Mouse (Mus musculus) Muller cell, postnatal 12 days (primary cell): ENCODE data around the gene Abca8b.
"Not testable (repeated sequence)": the region's sequence is repeated elsewhere in the genome, so short reads cannot be mapped to it uniquely, and the experiment has no call there.

Experiments used
- DNase-seq: peaks from one replicate; pipeline ENCODE4 v3.0.0-alpha.2; 2015; ENCODE audit errors: inconsistent ontology term

The Abca8b gene

DNA sequence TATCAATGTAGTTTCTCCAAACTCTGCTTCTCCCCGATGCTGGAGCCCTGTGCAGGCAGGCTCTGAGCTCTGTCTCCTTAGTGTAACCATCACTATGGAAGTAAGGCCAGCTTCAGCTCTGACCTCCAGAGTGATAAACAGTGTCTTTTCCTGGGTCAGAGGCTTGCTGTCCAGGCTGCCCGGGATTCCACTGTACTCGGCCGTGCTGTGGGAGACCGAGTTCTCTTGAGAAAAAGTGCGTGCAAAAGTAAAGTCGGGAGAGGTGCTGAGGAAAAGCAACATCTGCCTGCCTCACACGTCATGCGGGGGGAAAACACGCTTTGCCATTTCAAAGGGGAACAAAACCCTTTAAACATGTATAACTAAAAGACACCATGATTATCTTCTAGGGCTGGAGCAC is 79.0 kb downstream of the Abca8b start:
- DNase-seq, result no peak

DNA sequence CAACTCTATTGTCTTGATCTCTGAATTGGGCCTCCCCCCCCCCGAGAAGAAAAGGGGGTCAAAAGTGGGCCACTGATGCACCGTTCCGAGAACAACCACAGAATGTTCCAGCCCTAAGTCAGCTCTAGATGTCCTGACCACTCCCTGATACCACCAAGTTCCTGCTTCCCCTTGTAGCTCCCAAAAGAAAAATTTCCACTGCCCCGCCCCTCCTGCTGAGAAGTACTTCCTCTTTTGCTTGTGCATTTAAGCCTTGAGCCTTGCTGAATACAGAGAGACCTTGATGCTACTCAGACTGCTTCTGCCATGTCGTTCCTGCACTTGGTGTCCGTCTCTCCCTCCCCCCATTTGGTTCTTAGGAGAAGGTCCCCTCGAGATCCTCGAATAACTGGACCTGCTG is 82.5 kb downstream of the Abca8b start:
- DNase-seq, result not testable (repeated sequence)

DNA sequence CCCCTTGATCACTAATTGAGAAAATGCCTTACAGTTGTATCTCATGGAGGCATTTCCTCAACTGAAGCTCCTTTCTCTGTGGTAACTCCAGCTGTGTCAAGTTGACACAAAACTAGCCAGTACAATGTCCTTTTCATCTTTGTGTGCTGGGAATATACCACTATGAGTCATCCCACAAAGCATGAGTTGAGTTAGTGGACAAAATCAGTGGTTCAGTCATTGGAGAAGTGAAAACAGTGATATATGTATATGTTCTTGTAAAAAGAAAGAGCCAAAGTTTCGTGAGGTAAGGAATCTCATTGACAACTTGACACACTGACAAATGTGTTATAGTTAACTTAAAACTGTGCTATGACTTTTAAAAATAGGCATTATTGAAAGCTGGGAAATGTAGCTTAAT is 83.5 kb downstream of the Abca8b start:
- not testable (repeated sequence) for DNase-seq

DNA sequence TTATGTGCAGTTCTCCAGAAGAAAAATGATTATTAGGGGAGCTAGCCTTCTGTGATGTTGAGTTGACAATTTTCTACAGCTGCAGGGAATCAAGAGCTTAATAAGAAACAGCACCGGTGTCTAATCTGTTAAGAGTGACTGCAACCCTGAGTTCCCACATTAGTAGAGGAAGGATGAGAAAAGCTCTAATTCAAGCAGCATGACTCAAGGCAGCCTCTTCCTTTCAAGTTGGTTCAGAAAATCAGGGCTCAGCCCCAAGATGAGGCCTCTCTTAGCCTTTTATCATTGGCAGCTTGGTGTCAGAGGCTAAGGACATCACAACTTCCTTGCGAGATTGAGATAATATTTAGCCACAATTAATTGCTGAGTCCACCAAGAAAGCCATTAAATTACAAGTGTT is 85.8 kb downstream of the Abca8b start:
- no peak for DNase-seq

DNA sequence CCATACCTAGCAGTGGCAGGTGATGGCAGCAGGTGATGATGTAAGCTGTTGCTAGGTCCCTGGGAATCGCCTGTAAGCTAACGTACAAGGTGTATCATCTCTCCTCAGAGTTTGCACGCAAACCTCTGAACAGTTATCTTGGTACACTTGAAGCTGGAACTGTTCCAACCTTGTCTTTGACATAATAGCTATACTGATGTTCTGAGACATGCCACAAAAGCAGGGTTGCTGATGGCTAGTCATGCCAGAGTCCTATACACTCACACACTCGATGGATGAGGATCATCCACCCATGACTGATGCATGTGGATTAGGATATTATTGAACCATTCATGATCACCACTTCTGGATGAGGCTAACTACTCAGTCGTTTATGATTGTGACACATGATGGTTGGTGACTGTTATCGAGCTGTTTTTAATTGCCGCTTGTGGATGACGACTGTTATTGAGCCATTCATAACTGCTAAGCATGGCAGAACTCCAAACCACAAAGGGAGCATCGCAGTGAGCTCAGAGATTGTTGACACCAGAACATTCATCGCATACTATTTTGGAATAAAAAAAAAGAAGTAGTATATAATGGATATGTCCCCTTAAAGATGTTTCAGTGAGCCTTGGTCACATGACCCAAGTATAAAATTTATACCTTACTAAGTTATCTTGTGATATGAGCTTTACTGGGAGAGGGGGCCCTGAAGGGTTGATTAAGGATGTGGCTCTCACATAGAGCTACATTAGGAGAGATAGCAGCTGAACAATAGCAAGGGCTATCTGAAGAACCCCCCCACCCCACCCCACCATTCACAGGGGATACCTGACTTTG is 87.2 kb downstream of the Abca8b start:
- DNase-seq, result peak; percentile 89

DNA sequence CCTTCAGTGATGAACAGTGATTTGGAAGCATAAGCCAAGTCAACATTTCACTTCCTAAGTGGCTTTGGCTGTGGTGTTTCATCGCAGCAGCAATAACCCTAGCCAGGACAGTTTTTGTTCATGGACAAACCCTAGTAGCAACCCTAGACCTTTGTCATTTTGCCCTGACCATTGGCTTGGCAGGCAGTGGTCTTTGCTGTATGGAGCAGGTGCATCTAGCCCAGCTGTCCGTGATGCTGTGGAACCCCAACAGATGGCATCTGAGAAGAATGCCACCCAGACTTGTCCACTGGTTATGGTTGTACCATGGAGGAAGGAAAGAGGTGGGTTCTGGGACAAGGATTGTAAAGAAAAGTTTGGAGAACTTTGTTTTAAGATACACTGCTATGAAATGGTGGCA is 88.1 kb downstream of the Abca8b start:
- DNase-seq, result no peak

DNA sequence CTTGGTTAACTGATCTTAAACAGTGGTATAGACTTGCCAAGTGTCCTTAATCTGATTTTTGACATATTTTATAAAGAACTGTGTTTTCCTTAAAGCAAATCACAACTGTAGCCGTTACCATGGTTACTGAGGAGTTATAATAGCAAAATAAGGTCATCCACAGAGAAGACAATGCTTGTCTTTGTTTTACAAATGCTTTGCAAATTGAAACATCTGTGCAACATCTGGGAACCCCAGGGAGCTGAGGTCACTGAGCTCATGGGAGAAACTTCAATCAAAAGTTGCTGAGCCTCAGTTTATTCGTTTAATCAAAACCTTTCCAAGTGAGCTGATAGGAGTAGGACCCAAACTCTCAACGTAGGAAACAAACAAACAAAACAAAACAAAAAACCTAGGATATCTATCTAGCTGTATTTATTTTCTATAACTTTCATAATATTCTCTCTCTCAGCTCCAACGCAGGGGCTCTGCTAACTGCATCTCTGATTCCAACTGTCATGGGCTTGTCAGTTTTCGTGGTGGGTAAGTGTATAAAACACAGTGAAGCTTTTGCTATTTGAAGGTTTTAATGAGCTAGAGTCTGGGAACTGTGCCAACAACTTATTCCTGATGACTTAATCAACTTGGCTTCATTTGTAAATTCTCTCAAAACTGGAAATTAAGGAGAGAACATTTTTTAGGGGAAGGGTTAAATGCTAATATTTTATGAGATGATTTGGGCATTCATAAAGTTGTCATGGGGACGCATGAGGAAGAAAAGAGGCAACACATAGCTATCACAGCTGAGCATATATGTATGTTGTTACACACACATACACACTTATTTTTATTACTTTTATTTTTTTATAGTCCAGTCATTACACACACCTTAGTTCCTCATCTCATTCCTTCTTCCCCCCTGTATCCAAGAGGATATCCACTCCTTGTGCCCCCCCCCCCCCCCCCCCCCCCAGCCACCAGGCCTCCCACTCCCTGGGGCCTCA is 92.7 kb downstream of the Abca8b start:
- DNase-seq, result peak; percentile 92

DNA sequence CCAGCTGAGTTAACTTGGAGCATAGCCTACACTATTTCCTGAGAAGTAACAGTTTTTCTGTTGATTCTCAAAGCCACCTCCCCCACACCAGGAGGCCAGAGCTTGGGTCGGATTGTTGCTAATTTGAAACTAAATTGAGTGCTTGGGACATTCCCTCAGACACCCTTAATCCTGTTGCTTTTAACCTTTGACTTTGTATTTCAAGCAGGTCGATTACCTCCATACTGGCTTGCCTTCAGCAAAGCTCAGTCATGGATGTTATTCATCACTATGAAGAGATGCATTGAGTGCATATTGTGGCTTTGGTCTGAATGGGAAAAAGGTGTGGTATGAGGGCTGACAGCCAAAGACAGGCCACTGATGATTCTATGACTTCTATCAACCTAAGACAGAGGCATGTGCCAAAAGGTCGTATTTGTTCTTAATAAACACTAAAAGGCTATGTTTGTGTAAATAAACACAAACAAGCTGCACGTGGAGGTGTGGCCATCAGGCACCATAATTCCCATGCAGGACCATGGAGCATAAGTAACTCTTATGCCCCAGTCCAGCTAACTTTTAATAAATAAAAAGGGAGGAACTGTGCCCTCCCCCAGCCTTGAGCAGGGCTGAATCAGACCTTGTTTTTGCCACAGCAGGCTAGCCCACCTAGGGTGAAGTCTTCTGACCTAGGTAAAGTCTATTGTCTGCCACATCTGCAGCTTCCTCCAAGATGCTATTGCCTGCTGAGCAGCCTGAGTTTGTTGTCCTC is 95.0 kb downstream of the Abca8b start:
- DNase-seq, result peak; percentile 22

DNA sequence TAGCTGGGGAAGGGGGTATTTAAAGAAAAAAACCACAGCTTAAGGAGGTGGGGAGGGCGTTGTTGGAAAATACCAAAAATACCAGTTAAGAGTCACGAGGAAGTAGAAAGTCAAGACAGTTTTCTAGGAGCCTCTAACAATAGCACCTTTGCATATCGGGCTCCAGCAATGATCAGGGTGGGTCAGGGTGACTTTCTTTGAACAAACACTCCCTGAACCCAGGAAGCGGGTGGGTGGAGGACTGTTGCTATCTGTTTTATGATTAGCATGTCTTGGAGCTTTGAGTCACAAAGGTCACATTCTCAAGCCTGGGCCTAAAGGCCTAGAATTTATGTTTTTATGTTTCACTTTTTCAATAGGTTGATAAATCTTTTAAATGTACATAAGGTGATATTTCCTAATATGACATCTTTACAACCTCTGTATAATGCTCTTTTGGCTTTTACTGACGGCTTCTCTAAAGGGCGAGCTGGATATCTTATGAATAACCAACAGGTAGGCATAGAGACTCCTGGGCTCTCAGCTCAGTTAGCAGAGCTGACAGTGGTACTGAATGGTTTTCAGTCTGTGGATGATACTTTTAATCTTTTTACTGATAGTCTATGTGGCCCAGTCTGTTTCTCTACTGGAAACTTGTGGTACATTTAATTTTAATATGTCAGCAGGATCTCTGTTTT is 96.7 kb downstream of the Abca8b start:
- DNase-seq, result no peak

DNA sequence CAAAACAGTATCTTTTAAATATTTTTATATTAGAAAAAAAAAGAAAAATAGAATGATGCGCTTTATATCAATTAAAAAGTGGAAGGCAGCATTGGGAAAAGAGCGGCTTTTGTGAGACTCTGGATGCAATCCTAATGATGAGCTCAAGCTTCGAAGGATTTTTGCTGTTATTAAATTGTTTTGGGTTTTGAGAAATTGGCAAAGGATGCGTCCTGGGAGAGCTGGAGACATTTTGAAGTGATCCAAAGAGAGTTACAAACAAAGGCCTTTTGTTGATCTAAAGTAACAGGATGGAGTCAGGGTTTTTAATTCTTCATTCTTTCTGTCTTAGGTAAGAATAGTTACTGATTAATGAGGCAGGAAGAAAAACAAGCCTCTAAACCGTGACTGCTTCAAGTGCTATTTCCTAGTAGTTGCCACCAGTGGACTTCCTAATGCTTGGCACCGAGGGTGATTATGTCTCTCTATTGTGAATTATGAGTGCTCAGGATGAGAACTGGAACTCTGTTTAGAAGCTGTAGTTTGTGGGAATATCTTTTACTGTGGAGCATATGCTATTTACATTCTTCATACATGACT is 99.6 kb downstream of the Abca8b start:
- DNase-seq, result peak; percentile 91

DNA sequence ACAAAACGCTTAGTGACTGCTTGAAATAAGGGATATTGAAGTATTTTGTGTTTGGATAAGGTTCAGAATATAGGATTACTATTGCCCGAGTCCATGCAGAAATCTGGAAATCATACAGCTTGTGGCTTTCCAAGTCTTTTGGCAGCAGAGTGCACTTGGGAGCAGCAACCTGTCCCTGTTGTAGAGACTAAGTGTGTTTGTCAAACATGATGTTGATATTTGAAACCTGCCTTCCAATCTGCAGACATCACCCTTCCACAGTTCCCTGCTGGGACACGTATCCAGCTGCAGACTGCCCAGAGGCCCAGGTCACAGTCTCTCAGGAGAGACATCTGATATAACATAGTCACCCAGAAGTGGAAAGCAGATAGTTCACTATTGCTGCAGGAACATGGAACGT is 100.1 kb downstream of the Abca8b start:
- no peak for DNase-seq

DNA sequence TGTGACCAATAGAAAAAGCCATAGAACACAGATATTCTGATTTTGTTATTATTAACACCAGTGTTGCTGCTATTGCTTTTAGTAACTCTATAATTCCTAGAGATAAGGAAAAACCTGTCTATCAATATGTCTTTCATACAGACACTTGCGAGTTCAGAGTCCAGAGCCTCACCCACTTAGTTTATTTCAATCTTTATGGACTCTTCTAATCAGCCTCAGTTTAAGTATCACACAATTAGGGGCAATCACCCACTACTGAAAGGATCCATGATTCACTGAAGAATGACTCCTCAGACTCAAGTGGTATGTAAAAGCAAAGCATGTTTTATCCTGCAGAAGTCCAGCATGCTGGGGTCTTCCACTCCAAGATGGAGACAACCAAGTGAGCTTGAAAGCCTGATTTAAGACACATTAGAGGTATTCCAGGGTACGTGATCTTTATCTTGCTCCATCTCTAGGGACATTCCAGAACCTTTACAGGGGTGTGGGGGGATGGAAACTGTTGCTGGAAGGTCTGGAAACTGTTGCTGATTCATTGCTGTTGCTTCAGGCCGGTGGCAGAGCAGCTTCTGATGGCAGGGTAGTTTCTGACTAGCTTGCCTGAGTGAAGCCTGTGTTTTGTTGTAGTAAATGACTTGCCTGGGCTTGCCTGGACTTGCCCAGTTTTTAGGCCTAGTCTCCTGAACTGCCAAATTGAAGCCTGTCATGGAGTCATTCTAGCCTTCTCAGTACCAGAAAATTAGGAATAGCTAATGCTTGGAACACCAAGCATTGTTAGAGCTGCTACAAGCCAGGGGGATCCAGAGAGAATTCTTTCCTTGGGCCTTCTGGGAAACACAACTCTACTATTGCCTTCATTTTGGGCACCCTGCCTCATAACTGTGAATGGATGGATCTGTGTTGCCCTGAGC is 101.5 kb downstream of the Abca8b start:
- no peak for DNase-seq

DNA sequence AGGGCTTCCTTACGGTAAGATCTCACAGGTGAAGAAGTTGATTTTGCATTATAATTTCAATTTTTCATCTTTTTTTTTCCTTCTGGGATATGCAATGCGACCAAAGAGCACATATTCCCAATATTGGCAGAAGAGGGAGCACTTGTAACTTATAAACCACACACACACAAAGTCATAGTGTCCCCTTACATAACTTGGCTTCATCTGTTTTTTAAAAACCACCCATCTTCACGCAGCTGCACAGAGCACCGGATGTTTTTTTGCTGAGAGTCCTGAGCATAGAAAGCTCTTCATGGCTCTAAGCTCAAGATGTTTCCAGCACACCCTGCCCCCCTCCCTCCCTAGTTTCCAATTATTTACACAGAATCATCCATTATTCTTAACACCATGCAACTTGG is 103.7 kb downstream of the Abca8b start:
- DNase-seq, result no peak

DNA sequence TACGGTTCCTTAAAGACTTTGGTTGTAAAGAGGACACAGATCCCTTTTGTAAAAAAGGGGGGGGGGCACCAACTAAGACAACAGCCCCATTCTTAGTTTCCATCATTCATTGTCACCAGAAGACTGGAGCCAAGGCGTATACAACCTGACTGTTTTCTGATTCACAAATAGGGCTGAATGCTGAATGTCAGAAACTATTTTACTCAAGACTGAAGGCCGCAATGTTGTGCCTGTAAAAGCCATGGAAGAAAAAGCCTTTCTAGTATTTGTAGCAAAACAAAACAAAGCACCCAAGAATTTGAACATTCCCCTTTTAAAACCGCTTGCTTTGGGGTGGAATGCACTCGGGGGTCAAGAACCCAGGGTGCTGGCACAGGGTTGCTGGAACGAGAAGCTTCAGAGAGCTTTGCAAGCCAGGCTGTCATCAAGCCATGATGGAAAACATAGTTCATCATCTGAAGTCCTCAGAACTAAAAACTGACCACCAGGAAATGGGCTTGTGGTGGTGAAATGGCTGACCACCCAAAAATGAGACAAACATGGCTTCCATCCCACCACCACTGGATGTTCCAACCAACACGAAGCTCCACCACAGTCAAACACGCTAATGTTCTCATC is 104.2 kb downstream of the Abca8b start:
- DNase-seq, result peak; percentile 91

DNA sequence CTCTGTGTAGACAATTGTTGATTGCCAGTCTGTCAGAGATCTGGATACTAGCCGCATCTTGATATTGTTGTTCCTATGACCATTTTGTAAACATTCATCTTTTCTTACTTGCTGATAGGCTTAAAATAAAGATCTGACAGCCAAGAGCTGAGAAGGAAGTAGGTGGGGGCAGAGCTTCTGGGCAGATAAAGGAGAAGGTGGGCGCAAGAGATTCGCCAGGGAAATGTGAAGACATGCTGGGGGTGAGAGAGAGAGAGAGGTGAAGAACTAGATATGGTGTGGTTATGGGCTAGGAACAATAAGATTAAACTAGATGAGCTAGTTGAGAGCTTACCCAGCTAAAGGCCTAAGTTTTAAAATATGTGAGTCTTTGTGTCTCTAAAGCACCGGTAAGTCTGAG is 106.0 kb downstream of the Abca8b start:
- no peak for DNase-seq

DNA sequence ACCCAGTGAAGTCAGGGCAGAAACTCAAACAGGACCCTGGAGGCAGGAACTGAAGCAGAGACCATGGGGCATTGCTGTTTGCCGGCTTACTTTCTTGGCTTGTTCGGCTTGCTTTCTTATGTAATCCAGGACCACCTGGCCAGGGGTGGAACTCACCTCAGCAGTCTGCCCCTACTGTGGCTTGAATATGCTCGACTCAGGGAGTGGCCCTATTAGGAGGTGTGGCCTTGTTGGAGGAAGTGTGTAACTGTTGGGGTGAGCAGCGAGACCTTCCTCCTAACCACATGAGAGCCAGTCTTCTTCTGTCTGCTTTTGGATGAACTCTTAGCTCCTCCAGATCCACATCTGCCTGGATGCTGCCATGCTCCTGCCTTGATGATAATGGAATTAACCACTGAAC is 108.9 kb downstream of the Abca8b start:
- DNase-seq, result no peak

DNA sequence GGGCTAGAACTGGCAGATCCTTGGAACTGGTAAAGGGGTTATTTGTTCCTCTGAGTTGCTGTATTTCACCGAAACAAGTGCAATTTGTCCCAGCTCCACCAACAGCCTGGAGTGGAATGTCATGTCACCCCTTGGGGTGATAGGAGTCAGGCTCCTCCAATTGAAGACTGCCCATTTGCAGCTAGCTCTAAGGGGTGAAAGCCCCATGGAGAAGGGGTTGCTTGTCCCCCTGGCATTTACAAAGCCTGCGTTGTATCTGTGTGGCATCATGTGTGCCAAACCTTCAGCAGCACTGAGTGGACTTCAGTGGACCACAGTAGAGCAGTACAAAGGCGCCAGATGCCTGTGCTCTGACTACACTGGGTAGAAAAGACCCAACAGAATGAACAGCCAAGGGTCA is 110.1 kb downstream of the Abca8b start:
- DNase-seq, result no peak

DNA sequence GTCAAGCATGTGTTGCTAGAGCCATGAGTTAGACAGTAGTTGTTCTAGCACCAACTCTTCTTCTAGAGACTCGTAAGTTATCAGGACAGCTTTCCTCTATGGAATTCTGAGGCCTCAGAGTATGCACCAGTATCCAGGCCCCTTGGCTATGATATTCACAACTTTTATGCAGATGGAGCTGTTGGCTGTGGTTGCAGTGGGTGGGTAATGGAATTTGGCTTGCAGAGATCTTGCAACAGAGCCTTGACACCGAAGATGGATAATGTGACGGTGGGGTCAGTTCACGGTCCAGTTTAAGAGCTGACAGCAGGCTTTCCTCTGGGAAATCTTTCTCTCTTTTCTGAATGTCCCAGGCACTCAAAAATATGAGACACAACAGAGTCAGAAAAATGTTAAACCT is 110.8 kb downstream of the Abca8b start:
- peak; percentile 64 for DNase-seq

DNA sequence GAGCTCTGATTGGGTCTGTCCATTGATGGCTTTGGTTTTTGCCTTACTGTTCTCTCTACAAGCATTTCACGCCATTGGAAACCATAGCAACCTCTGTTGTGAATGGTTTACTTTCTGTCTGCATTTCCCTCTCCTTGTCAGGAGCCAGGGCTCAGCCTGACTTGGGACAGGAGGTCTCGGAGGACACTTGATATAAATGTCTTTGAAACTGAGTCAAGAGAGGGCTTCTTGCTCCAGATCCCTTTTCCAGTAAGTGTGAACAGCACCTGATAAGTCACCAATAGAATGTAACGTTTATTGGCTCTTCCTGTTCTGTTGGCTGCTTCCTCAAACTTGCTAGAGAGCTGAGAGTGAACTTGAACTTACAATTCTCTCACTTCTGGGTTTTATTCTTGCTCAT is 111.5 kb downstream of the Abca8b start:
- no peak for DNase-seq
